10 mouse cellular contexts compared by ENCODE assay signal in genomic region chr4:115038242-115038641, GRCm38 (mm10). TPM values are rescaled to one million over a fixed set of nuclear protein-coding genes. Genes with fewer than 3 reads are reported as not detected.
DNase-seq lines count a peak whose midpoint lies in the region; ATAC-seq lines count a peak whose summit lies in the region.
"Had no signal": no experiment of that assay in that cellular context is flagged by ENCODE, and none has a peak within 500 bp of the region (broad histone marks: within the 10 kb centered on the region; RNA-seq: fewer than 3 reads in every experiment).

No protein-coding gene starts in this region.

- H3K36me3 ChIP-seq in hindbrain, embryonic 11.5 days (ENCODE audit: control insufficient read depth, insufficient read depth, low read length), result 0 out of 2 replicates have a peak, but pooled peaks cover 2% of the 10 kb centered on the region
- H3K36me3 ChIP-seq in hindbrain, embryonic 12.5 days, result peaks cover 23% of the 10 kb centered on the region

- H3K27ac ChIP-seq in hindbrain, embryonic 11.5 days (ENCODE audit: low read depth, low read length), result no peak overlapping the region
- H3K27ac ChIP-seq in hindbrain, embryonic 12.5 days, result no peak overlapping the region
- H3K27ac ChIP-seq: liver, embryonic 15.5 days had no signal

- no peaks in the 10 kb centered on the region for H3K27me3 ChIP-seq in hindbrain, embryonic 11.5 days (ENCODE audit: control insufficient read depth, insufficient read depth, low read length)
- H3K27me3 ChIP-seq in hindbrain, embryonic 12.5 days, result no peaks in the 10 kb centered on the region
- H3K27me3 ChIP-seq: liver, embryonic 15.5 days had no signal

- peak; percentile 75 for DNase-seq in hindbrain, embryonic 11.5 days (ENCODE audit: low spot score)
- peak; percentile 79 for DNase-seq in 416B (ENCODE audit: low read depth)
- peak; percentile 67 for DNase-seq in kidney, adult 9 months
- peak; percentile 53 for DNase-seq in lung, postnatal 14 days
- no peak for DNase-seq in spleen, postnatal 36 days (ENCODE audit: low spot score in 2 of 2)

- no peaks in the 10 kb centered on the region for H3K9me3 ChIP-seq in hindbrain, embryonic 11.5 days (ENCODE audit: control insufficient read depth, low read length)
- H3K9me3 ChIP-seq in hindbrain, embryonic 12.5 days (replicated peaks), result no peaks in the 10 kb centered on the region
- H3K9me3 ChIP-seq: liver, embryonic 15.5 days had no signal

- no peak overlapping the region for H3K4me2 ChIP-seq in hindbrain, embryonic 11.5 days (replicated peaks; ENCODE audit: low read depth, low read length)
- no peak overlapping the region for H3K4me2 ChIP-seq in hindbrain, embryonic 12.5 days (replicated peaks)
- H3K4me2 ChIP-seq: liver, embryonic 15.5 days had no signal

- H3K9ac ChIP-seq in hindbrain, embryonic 11.5 days (ENCODE audit: low read depth, low read length), result no peak overlapping the region
- no peak overlapping the region for H3K9ac ChIP-seq in hindbrain, embryonic 12.5 days
- H3K9ac ChIP-seq: liver, embryonic 15.5 days had no signal

- no peaks in the 10 kb centered on the region for H3K4me1 ChIP-seq in hindbrain, embryonic 11.5 days (replicated peaks; ENCODE audit: control insufficient read depth, insufficient read depth, low read length)
- H3K4me1 ChIP-seq in hindbrain, embryonic 12.5 days, result no peaks in the 10 kb centered on the region

- no peak for ATAC-seq in hindbrain, embryonic 11.5 days (ENCODE audit: low FRiP score)
- ATAC-seq in hindbrain, embryonic 12.5 days (ENCODE audit: low FRiP score), result no peak
- ATAC-seq in CD4-positive, CD25-positive, alpha-beta regulatory T cell, adult 4 months, result peak; percentile 80
- peak; percentile 90 for ATAC-seq in common myeloid progenitor, adult 5-6 weeks (replicated peaks; ENCODE audit: low read depth, poor library complexity, severe bottlenecking)

- H3K4me3 ChIP-seq in hindbrain, embryonic 11.5 days (ENCODE audit: low read depth, low read length), result no peak overlapping the region
- no peak overlapping the region for H3K4me3 ChIP-seq in hindbrain, embryonic 12.5 days
- H3K4me3 ChIP-seq: erythroblast, embryonic 14.5 days; liver, embryonic 15.5 days had no signal

- WGBS in hindbrain, embryonic 11.5 days, result 45% methylated on average over 4 of the region's 4 CpGs
- WGBS in hindbrain, embryonic 12.5 days, result 35% methylated on average over 4 of the region's 4 CpGs

RNA-seq across cellular contexts. Expression of gene Tal1, which starts 18.0 kb away (rescaled TPM):
- polyA plus RNA-seq in hindbrain, embryonic 11.5 days (2014; fragmentation: Nextera tagmentation; extraction: Ambion mirVana), result 8.6 and 10.3 TPM in 2 replicates
- polyA plus RNA-seq in hindbrain, embryonic 12.5 days (2016; fragmentation: Nextera tagmentation; extraction: Ambion mirVana), result 6.0 and 7.0 TPM in 2 replicates
- polyA plus RNA-seq in CD4-positive, CD25-positive, alpha-beta regulatory T cell, adult 4 months (2017; shearing (Covaris generic)), result not detected
- total RNA-seq in common myeloid progenitor, adult 5-6 weeks (2017), result 38.4 and 47.6 TPM in 2 replicates

RNA-seq across cellular contexts. Expression of gene Stil, which starts 38.3 kb away (rescaled TPM):
- 18.3 and 23.0 TPM in 2 replicates for polyA plus RNA-seq in hindbrain, embryonic 11.5 days (2014; fragmentation: Nextera tagmentation; extraction: Ambion mirVana)
- polyA plus RNA-seq in hindbrain, embryonic 12.5 days (2016; fragmentation: Nextera tagmentation; extraction: Ambion mirVana), result 12.3 and 12.8 TPM in 2 replicates
- polyA plus RNA-seq in CD4-positive, CD25-positive, alpha-beta regulatory T cell, adult 4 months (2017; shearing (Covaris generic)), result 1 to 10 TPM; 2.0 TPM
- 17.3 and 29.3 TPM in 2 replicates for total RNA-seq in common myeloid progenitor, adult 5-6 weeks (2017)

RNA-seq across cellular contexts. Expression of gene Pdzk1ip1, which starts 50.3 kb away (rescaled TPM):
- 12.8 and 16.0 TPM in 2 replicates for polyA plus RNA-seq in hindbrain, embryonic 11.5 days (2014; fragmentation: Nextera tagmentation; extraction: Ambion mirVana)
- 13.1 and 15.2 TPM in 2 replicates for polyA plus RNA-seq in hindbrain, embryonic 12.5 days (2016; fragmentation: Nextera tagmentation; extraction: Ambion mirVana)
- polyA plus RNA-seq in CD4-positive, CD25-positive, alpha-beta regulatory T cell, adult 4 months (2017; shearing (Covaris generic)), result 10 to 100 TPM; 25.7 to 31.9 TPM
- 9.3 and 13.0 TPM in 2 replicates for total RNA-seq in common myeloid progenitor, adult 5-6 weeks (2017)

RNA-seq across cellular contexts. Expression of gene Cmpk1, which starts 51.2 kb away (rescaled TPM):
- polyA plus RNA-seq in hindbrain, embryonic 11.5 days (2014; fragmentation: Nextera tagmentation; extraction: Ambion mirVana), result 134 and 150 TPM in 2 replicates
- 137 and 161 TPM in 2 replicates for polyA plus RNA-seq in hindbrain, embryonic 12.5 days (2016; fragmentation: Nextera tagmentation; extraction: Ambion mirVana)
- polyA plus RNA-seq in CD4-positive, CD25-positive, alpha-beta regulatory T cell, adult 4 months (2017; shearing (Covaris generic)), result 10 to 100 TPM; 43.9 to 64.6 TPM
- total RNA-seq in common myeloid progenitor, adult 5-6 weeks (2017), result 177 and 188 TPM in 2 replicates

Comparison
In these comparisons a context has a peak if more than half of its experiments do, and no peak if none do; other contexts are left out.
1. ATAC-seq: peak in CD4-positive, CD25-positive, alpha-beta regulatory T cell, adult 4 months (single experiment) and common myeloid progenitor, adult 5-6 weeks (single experiment); none in hindbrain, embryonic 11.5 days (single experiment) and hindbrain, embryonic 12.5 days (single experiment).
2. DNase-seq: peak in hindbrain, embryonic 11.5 days (single experiment), 416B (single experiment), kidney, adult 9 months (single experiment) and lung, postnatal 14 days (single experiment); none in spleen, postnatal 36 days (0 of 2).